7 mouse cellular contexts compared by ENCODE assay signal in the genomic region with DNA sequence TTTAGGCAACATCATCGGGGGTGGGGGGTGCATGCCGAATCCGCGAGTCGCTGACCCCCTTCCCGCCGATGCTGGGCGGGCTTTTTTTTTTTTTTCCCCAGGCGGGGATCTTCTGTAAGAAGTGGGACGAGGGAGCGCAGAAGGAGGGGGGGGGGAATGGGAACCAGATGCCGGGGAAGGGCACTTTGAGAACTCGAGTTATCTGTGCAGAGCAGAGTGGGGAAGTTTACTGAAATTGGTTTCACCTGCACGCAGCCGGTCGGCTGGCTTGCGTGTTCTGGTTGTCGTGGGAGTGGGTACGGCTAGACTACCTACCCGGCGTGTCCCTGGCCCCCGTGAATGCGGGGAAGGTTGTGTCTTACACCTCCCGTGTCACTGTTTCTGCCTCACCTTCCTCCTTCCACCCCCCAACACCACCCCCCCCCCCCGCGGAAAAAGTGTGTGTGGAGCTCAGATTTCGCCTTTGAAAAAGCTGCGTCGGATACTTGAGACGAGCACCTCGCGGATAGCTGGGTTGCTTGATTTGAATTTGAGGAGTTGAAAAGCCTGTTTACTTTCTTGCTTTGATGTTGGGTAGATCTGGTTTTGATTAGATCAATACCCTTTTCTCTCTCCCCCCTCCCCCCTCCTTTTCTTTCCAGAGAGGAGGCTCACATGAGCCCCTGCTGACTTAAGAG. TPM values are rescaled to one million over a fixed set of nuclear protein-coding genes. Genes with fewer than 3 reads are reported as not detected.
DNase-seq lines count a peak whose midpoint lies in the region; ATAC-seq and TF ChIP-seq lines count a peak whose summit lies in the region.

No protein-coding gene starts in this region.

- no peaks in the 10 kb centered on the region for H3K9me3 ChIP-seq in forebrain, embryonic 12.5 days
- H3K9me3 ChIP-seq in liver, embryonic 11.5 days (ENCODE audit: control insufficient read depth, low read length), result no peaks in the 10 kb centered on the region
- H3K9me3 ChIP-seq in stomach, postnatal 0 days (ENCODE audit: control insufficient read depth, low read length), result no peaks in the 10 kb centered on the region

- no peaks in the 10 kb centered on the region for H3K36me3 ChIP-seq in spleen, adult 2 months (ENCODE audit: control insufficient read depth, insufficient read depth, low read length)
- H3K36me3 ChIP-seq in forebrain, embryonic 12.5 days (replicated peaks), result peaks cover 10% of the 10 kb centered on the region
- no peaks in the 10 kb centered on the region for H3K36me3 ChIP-seq in liver, embryonic 11.5 days (ENCODE audit: control insufficient read depth, insufficient read depth, low read length)
- no peaks in the 10 kb centered on the region for H3K36me3 ChIP-seq in stomach, postnatal 0 days (ENCODE audit: control insufficient read depth, insufficient read depth, low read length)

- no peak for TF ChIP-seq EP300 in stomach, postnatal 0 days (optimal IDR thresholded peaks at IDR 0.05)

- 3% methylated on average over 32 of the region's 32 CpGs for WGBS in spleen, adult 2 months
- WGBS in forebrain, embryonic 12.5 days, result under 1% methylated on average over 31 of the region's 32 CpGs
- 3% methylated on average over 30 of the region's 32 CpGs for WGBS in liver, embryonic 11.5 days
- under 1% methylated on average over 30 of the region's 32 CpGs for WGBS in stomach, postnatal 0 days

- H3K27ac ChIP-seq in spleen, adult 2 months (ENCODE audit: insufficient read depth, low read length), result no peak overlapping the region
- H3K27ac ChIP-seq in forebrain, embryonic 12.5 days, result peak overlapping the region; percentile 100
- H3K27ac ChIP-seq in liver, embryonic 11.5 days (ENCODE audit: low read depth, low read length), result no peak overlapping the region
- peak overlapping the region; percentile 100; the same call in 1 of the 2 replicates for H3K27ac ChIP-seq in stomach, postnatal 0 days (replicated peaks)

- peaks cover 6% of the 10 kb centered on the region for H3K4me1 ChIP-seq in spleen, adult 2 months (ENCODE audit: control insufficient read depth, insufficient read depth, insufficient read length)
- H3K4me1 ChIP-seq in forebrain, embryonic 12.5 days, result peaks cover 79% of the 10 kb centered on the region
- peaks cover 7% of the 10 kb centered on the region for H3K4me1 ChIP-seq in liver, embryonic 11.5 days (replicated peaks; ENCODE audit: control insufficient read depth, insufficient read depth, low read length)
- no peaks in the 10 kb centered on the region; the same call in 1 of the 2 replicates for H3K4me1 ChIP-seq in stomach, postnatal 0 days (replicated peaks; ENCODE audit: control insufficient read depth, insufficient read depth)

- no peak for TF ChIP-seq CTCF in spleen, adult 2 months (IDR thresholded peaks at IDR 0.05; ENCODE audit: extremely low read depth, insufficient read depth, insufficient read length, insufficient replicate concordance)
- TF ChIP-seq CTCF in stomach, postnatal 0 days (IDR thresholded peaks at IDR 0.05; ENCODE audit: low read depth), result no peak

- H3K27me3 ChIP-seq in spleen, adult 2 months (ENCODE audit: control insufficient read depth, insufficient read depth, low read length), result peaks cover 14% of the 10 kb centered on the region
- peaks cover 14% of the 10 kb centered on the region; the same call in 1 of the 2 replicates for H3K27me3 ChIP-seq in forebrain, embryonic 12.5 days
- H3K27me3 ChIP-seq in liver, embryonic 11.5 days (replicated peaks; ENCODE audit: control insufficient read depth, insufficient read depth, low read length), result peaks cover 60% of the 10 kb centered on the region
- H3K27me3 ChIP-seq in stomach, postnatal 0 days (ENCODE audit: control insufficient read depth, insufficient read depth, low read length), result no peaks in the 10 kb centered on the region

- H3K9ac ChIP-seq in forebrain, embryonic 12.5 days, result peak overlapping the region; percentile 91
- H3K9ac ChIP-seq in liver, embryonic 11.5 days (ENCODE audit: low read depth, low read length), result no peak overlapping the region
- H3K9ac ChIP-seq in stomach, postnatal 0 days (ENCODE audit: low read length), result peak overlapping the region; percentile 95

- peak overlapping the region; percentile 36; the same call in 1 of the 2 replicates for H3K4me3 ChIP-seq in spleen, adult 2 months (ENCODE audit: extremely low read depth, insufficient read depth, insufficient read length)
- peak overlapping the region; percentile 92 for H3K4me3 ChIP-seq in forebrain, embryonic 12.5 days (replicated peaks)
- peak overlapping the region; percentile 72 for H3K4me3 ChIP-seq in liver, embryonic 11.5 days (ENCODE audit: low read depth, low read length)
- peak overlapping the region; percentile 86 for H3K4me3 ChIP-seq in stomach, postnatal 0 days (ENCODE audit: low read depth, low read length)

- TF ChIP-seq POLR2A in spleen, adult 2 months (IDR thresholded peaks at IDR 0.05; ENCODE audit: low read depth, low read length), result no peak

- no peak for DNase-seq in spleen, adult 2 months (ENCODE audit: low read depth in 1 of 2, low spot score in 2 of 2)
- DNase-seq in spleen, postnatal 10 days (ENCODE audit: low spot score in 2 of 2), result no peak
- no peak for DNase-seq in liver, embryonic 11.5 days (ENCODE audit: low spot score)
- no peak for DNase-seq in stomach, postnatal 0 days (ENCODE audit: low spot score)
- DNase-seq in layer of hippocampus, adult 8-10 months (ENCODE audit: low spot score in 2 of 2), result no peak
- DNase-seq in cerebellum, adult 9-11 months, result no peak

- no peak for ATAC-seq in forebrain, embryonic 12.5 days (ENCODE audit: low FRiP score)
- no peak for ATAC-seq in liver, embryonic 11.5 days (replicated peaks; ENCODE audit: low FRiP score)
- no peak for ATAC-seq in stomach, postnatal 0 days (ENCODE audit: low FRiP score, low TSS enrichment)

- peak overlapping the region; percentile 88 for H3K4me2 ChIP-seq in forebrain, embryonic 12.5 days
- H3K4me2 ChIP-seq in liver, embryonic 11.5 days, result peak overlapping the region; percentile 88
- H3K4me2 ChIP-seq in stomach, postnatal 0 days (replicated peaks; ENCODE audit: low read depth), result peak overlapping the region; percentile 81

RNA-seq across cellular contexts. Expression of a gene that starts 2.5 kb away (rescaled TPM):
- 4.9 TPM in 2 replicates for polyA plus RNA-seq in spleen, adult 2 months (2012; rRNA removed)
- polyA plus RNA-seq in forebrain, embryonic 12.5 days (2016; fragmentation: Nextera tagmentation; extraction: Ambion mirVana), result 14.8 and 17.4 TPM in 2 replicates
- polyA plus RNA-seq in liver, embryonic 11.5 days (2014; fragmentation: Nextera tagmentation; extraction: Ambion mirVana), result 1.7 and 2.3 TPM in 2 replicates
- polyA plus RNA-seq in stomach, postnatal 0 days (2015; fragmentation: Nextera tagmentation; extraction: Ambion mirVana), result 2.6 and 2.7 TPM in 2 replicates
- total RNA-seq in layer of hippocampus, adult 8-10 months (2022), result 10 to 100 TPM; 29.6 to 35.6 (median 32.4) TPM

Comparison
In these comparisons a context has a peak if more than half of its experiments do, and no peak if none do; other contexts are left out.
1. H3K27ac ChIP-seq: peak in forebrain, embryonic 12.5 days (single experiment) and stomach, postnatal 0 days (single experiment); none in spleen, adult 2 months (single experiment) and liver, embryonic 11.5 days (single experiment).
2. H3K4me3 ChIP-seq: peak in every context shown above with its lines; median percentile 92 in forebrain, embryonic 12.5 days; 86 in stomach, postnatal 0 days; 72 in liver, embryonic 11.5 days; 36 in spleen, adult 2 months.
3. Peak in every context shown above with its lines, with median percentiles within 50 percentile points of each other: H3K4me2 ChIP-seq.